Mouse (Mus musculus) heart, embryonic 14.5 days (tissue): ENCODE data around the gene Ephb3. TPM values are rescaled to one million over a fixed set of nuclear protein-coding genes. Genes with fewer than 3 reads are reported as not detected.
"Not testable (repeated sequence)": the region's sequence is repeated elsewhere in the genome, so short reads cannot be mapped to it uniquely, and the experiment has no call there.

Experiments
- ATAC-seq: fragments of 200-750 bp; cut with Nextera tagmentation; 2 replicates; pipeline ENCODE4 v1.8.0; 2017; ENCODE audit warnings: low read depth, moderate TSS enrichment; ENCODE audit not compliant: insufficient number of reproducible peaks, insufficient read depth, low FRiP score
- H3K27ac ChIP-seq, 2 experiments: fragments of 200-500 bp in 1 of 2; fragments of 300-500 bp in 1 of 2; sonication (generic) in 1 of 2; replicated peaks in 1 of 2; 2 replicates each; pipeline ENCODE4 v1.5.1; 2012 to 2014; ENCODE audit warnings: low read depth in 2 of 2, low read length in 2 of 2, control low read depth in 1 of 2, mild to moderate bottlenecking in 1 of 2, mixed read lengths in 1 of 2; ENCODE audit not compliant: control insufficient read depth in 1 of 2, insufficient read depth in 1 of 2
- H3K27me3 ChIP-seq: fragments of 300-500 bp; sonication (generic); 2 replicates; pipeline ENCODE4 v1.6.1; 2014; ENCODE audit warnings: mild to moderate bottlenecking, low read length, control low read depth; ENCODE audit not compliant: control insufficient read depth, insufficient read depth
- H3K36me3 ChIP-seq: fragments of 300-500 bp; sonication (generic); 2 replicates; pipeline ENCODE4 v1.6.1; 2014; ENCODE audit warnings: mild to moderate bottlenecking, control low read depth, low read length, mixed read lengths; ENCODE audit not compliant: control insufficient read depth, insufficient read depth
- H3K4me1 ChIP-seq, 2 experiments: fragments of 200-500 bp in 1 of 2; fragments of 300-500 bp in 1 of 2; sonication (generic) in 1 of 2; 2 replicates each; pipeline ENCODE4 v1.6.1; 2012 to 2014; ENCODE audit warnings: low read length in 2 of 2, control low read depth in 1 of 2, mixed read lengths in 1 of 2; ENCODE audit not compliant: control insufficient read depth in 2 of 2, insufficient read depth in 2 of 2
- H3K4me2 ChIP-seq: fragments of 300-500 bp; sonication (generic); 2 replicates; pipeline ENCODE4 v1.6.1; 2014; ENCODE audit warnings: mild to moderate bottlenecking, low read length
- H3K4me3 ChIP-seq, 2 experiments: fragments of 200-500 bp in 1 of 2; fragments of 300-500 bp in 1 of 2; sonication (generic) in 1 of 2; 2 replicates each; pipeline ENCODE4 v1.5.1; 2012 to 2014; ENCODE audit warnings: low read length in 2 of 2, mild to moderate bottlenecking in 2 of 2, control low read depth in 1 of 2, low read depth in 1 of 2, moderate library complexity in 1 of 2; ENCODE audit not compliant: control insufficient read depth in 1 of 2, insufficient read depth in 1 of 2
- H3K9ac ChIP-seq: fragments of 300-500 bp; sonication (generic); 2 replicates; pipeline ENCODE4 v1.6.1; 2014; ENCODE audit warnings: mild to moderate bottlenecking, low read length
- H3K9me3 ChIP-seq: fragments of 300-500 bp; sonication (generic); 2 replicates; pipeline ENCODE4 v1.6.1; 2016; ENCODE audit warnings: low read length, control low read depth; ENCODE audit not compliant: control insufficient read depth
- WGBS: fragments of 180-500 bp; shearing (Covaris S2); extraction: QIAGEN DNeasy Blood & Tissue Kit; methylation state at CpG from one replicate; pipeline ENCODE4 v1.1.7; 2014; 5-methylcytosine and 5-hydroxymethylcytosine counted together
- polyA plus RNA-seq: library from polyadenylated mRNA; unstranded; fragments of >200 nt; fragmentation: Nextera tagmentation; extraction: Ambion mirVana; gene quantifications from 2 replicates; pipeline ENCODE4 v1.2.1, GENCODE M21; 2014

Ephb3 gene
- 10.9 and 13.6 TPM in 2 replicates for polyA plus RNA-seq

DNA sequence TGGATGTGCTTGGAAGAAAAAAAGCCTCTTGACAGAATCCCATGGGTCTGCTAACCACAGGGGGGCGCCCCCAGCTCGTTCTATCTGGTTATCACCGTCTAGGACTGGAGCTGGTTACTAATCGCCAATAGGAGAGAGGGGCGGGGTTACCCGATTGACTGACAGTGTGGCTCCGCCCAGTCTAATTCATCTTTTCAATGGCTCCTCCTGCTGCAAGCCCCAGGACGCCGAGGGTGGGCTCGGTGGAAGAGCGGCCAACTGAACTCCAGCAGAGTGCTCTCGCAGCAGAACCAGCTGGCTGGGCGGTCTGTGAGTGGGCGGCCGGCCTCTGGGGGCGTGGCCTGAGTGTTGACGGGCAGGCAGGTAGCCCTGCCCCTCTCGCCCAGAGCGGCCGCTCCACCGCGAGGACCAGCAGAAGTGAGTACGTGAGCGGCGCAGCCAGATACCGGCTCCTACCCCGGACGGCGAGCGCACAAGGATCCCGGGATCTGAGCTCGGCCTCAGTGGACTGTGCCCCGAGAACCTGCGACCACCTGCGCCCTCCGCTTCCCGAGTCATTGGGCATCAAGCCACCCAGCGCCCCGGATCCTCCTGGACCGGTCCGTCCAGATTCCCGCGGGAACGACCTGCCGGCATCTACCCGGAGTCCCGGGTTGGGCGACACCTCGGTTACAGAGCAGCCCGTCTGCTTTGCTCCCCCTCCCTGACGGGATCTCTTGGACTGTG is at the start of gene Ephb3:
Gene Ephb3, plus strand, starts transcription at position 389 of the 726 bp plus-strand sequence.
- Histone ChIP-seq H3K36me3 (no peaks in the 10 kb centered on the region), H3K27ac (peak within 1 kb of the TSS; percentile 72 to 85), H3K27me3 (no peaks in the 10 kb centered on the region), H3K9ac (peak within 1 kb of the TSS; percentile 89), H3K4me2 (peak within 1 kb of the TSS; percentile 77), H3K9me3 (no peaks in the 10 kb centered on the region), H3K4me3 (peak within 1 kb of the TSS; percentile 76 to 78), H3K4me1 (peaks cover 16 to 31% of the 10 kb centered on the region in 2 experiments)
- under 1% methylated on average over 51 of the region's 51 CpGs for WGBS
- peak; percentile 99 for ATAC-seq

DNA sequence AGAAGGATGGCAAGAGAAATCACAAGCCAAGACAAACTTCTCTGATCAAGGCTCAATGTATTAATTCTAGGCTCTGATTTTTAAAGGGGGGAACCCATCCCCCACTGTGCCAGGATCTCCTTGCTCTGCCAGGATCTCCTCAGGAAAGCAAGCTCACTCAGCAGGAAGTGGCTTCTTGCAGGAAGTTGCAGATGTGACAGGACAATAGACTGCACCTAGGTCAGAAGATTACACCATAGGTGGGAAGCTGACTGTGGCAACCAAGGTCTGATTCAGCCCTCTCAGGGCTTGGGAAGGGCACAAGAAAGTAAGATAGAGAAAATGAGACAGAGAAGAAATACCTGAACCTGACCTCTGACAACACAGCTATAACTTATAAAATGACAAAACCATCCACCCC is 48.3 kb upstream of the Ephb3 start:
- not testable (repeated sequence) for H3K4me2 ChIP-seq, H3K4me3 ChIP-seq, H3K27me3 ChIP-seq, H3K4me1 ChIP-seq, ATAC-seq, H3K36me3 ChIP-seq, H3K27ac ChIP-seq, H3K9ac ChIP-seq, H3K9me3 ChIP-seq

DNA sequence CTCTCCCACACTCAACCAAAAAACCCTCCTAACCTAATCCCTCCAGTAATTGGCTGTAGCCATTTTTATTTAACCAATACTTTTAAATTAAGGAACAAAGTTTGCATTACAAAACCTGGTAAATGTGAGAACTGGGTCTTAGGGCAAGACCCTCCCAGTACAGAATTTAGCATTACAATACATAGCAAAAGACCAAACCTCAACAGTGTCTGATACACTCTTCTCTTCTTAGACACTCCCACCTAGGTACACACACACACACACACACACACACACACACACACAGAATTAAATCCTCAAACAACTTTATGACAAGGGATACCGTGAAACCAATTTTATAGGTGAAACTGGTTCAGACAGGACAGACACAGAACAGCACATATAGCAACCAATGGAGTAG is 45.3 kb upstream of the Ephb3 start:
- H3K9me3 ChIP-seq, H3K27me3 ChIP-seq, H3K4me3 ChIP-seq, H3K4me2 ChIP-seq, H3K36me3 ChIP-seq, H3K9ac ChIP-seq, H3K4me1 ChIP-seq, ATAC-seq, H3K27ac ChIP-seq: not testable (repeated sequence)
- 76% methylated on average over 1 of the region's 1 CpGs for WGBS

DNA sequence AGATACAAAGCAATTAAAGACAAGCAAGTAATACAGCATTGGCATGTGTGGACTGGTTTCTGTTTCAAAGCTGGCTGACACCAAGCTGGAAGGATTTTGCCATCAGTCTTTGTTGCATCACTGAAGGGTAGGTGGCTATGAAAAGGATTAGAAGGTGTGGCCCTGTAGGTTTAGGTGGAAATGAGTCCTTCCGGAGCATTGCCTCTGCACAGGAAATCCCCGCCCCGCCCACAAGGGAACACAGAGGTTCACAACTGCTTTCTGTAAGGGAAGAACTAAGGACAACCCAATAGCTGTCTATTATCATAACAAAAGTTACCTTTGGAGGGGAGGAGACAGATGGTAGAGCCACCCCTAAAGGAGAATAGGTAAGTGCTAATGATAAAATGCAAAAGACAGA is 41.1 kb upstream of the Ephb3 start:
- not testable (repeated sequence) for H3K4me2 ChIP-seq, H3K36me3 ChIP-seq, H3K9ac ChIP-seq, H3K27ac ChIP-seq, H3K9me3 ChIP-seq, H3K27me3 ChIP-seq, H3K4me1 ChIP-seq, ATAC-seq, H3K4me3 ChIP-seq
- WGBS: 86% methylated on average over 3 of the region's 3 CpGs

DNA sequence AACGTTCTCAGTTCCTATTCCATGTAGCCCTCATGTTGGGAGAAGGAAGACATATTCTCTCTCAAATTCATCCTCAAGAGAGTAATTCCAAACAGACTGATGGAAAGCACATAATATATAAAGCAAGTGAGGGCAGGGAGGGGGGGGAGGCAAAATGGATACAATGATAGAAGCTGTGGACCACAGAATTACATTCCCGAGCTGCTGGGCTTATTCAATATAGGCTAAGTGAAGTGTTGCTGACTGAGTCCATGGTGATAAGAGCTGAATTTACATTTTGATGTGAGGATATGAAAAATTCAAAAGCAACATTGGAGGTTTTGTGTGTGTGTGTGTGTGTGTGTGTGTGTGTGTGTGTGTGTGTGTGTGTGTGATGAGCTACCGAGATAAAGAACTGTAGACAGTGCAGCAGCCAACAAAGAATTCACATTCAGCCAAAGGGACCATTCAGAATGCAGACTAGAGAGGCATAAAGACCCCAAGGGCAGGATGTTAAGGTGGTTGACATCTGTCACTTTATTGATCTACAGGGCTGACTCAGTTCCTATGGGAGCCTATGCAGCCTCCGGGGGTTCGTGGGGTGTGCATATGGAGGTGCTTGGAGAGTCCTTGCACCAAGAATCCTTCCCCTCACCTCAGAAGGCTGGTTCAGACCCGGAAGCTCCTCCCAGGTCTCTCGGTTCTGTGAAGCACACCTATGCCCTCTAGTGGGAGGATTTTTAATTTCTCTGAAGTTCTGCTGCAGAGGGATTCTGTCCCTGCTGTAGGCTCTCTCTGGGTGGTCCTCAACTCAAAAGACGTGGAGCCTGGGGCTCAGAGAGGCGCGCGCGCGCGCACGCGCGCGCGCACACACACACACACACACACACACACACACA is 39.0 kb upstream of the Ephb3 start:
- 18% methylated on average over 17 of the region's 19 CpGs for WGBS

DNA sequence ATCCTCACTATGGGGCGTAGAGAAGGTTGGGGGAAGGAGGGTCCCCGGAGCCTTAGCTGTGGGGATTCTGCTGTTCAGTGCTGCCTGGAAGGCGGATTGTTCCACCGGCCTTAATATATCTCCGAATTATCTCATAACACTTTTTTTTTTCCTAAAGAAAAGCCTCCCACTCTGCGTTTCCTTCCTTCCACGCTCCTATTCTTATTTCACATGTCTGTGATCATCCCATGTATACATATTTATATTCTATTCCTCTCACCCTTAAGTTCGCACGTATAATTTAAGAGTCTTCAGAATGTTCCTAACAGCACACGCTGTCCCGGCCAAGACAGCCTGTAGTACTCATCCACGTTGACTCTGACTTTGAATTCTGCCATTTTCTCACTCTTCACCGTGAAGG is 35.8 kb upstream of the Ephb3 start:
- no peaks in the 10 kb centered on the region for H3K9me3 ChIP-seq
- 85% methylated on average over 13 of the region's 13 CpGs for WGBS
- no peaks in the 10 kb centered on the region for H3K36me3 ChIP-seq
- H3K4me2 ChIP-seq: no peak overlapping the region
- H3K9ac ChIP-seq: no peak overlapping the region
- ATAC-seq: no peak
- H3K4me3 ChIP-seq: no peak overlapping the region
- no peak overlapping the region for H3K27ac ChIP-seq
- H3K4me1 ChIP-seq: no peaks in the 10 kb centered on the region
- no peaks in the 10 kb centered on the region for H3K27me3 ChIP-seq

More for the DNA sequence above, 39.0 kb upstream of the Ephb3 start:
- H3K9ac ChIP-seq, H3K9me3 ChIP-seq, H3K36me3 ChIP-seq, H3K4me1 ChIP-seq, H3K27me3 ChIP-seq, H3K4me3 ChIP-seq, H3K4me2 ChIP-seq, H3K27ac ChIP-seq, ATAC-seq: not testable (repeated sequence)

DNA sequence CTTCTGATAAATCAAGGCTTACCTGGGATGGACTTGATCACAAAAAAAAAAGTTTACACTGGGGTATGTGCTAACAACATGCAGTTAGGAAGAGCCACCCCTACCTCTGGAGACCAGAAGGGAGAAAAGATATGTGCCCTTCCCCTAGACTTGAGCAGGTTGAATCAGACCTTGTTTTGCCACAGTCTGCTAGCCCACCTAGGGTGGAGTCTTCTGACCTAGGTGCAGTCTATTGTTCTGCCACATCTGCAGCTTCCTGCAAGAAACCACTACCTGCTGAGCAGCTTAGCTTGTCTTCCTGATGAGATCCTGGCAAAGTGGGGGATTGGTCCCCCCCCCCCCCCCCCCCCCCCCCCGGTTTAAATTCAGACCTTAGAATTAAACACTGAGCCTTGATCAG is 29.3 kb upstream of the Ephb3 start:
- no peaks in the 10 kb centered on the region for H3K4me1 ChIP-seq
- no peak overlapping the region for H3K9ac ChIP-seq
- no peak overlapping the region for H3K27ac ChIP-seq
- H3K4me3 ChIP-seq: no peak overlapping the region
- no peaks in the 10 kb centered on the region for H3K9me3 ChIP-seq
- no peak overlapping the region for H3K4me2 ChIP-seq
- H3K27me3 ChIP-seq: no peaks in the 10 kb centered on the region
- no peak for ATAC-seq
- H3K36me3 ChIP-seq: no peaks in the 10 kb centered on the region
- WGBS: no CpG with 5 or more reads among the region's 1 CpGs
